ENCODE assay signal across 24 mouse cellular contexts in genomic region chr4:10849812-10850211, GRCm38 (mm10).
"Had no signal": no experiment of that assay in that cellular context is flagged by ENCODE, and none has a peak within 500 bp of the region (broad histone marks: within the 10 kb centered on the region; RNA-seq: fewer than 3 reads in every experiment).

No protein-coding gene starts in this region.

- H3K9me3 ChIP-seq: heart, embryonic 15.5 days; hindbrain, embryonic 13.5 days; hindbrain, embryonic 15.5 days; kidney, embryonic 15.5 days; limb, embryonic 13.5 days; limb, embryonic 15.5 days; liver, embryonic 12.5 days had no signal

- H3K4me3 ChIP-seq: heart, embryonic 13.5 days; heart, embryonic 15.5 days; hindbrain, embryonic 13.5 days; hindbrain, embryonic 15.5 days; kidney, embryonic 15.5 days; limb, embryonic 13.5 days; limb, embryonic 15.5 days; liver, embryonic 12.5 days had no signal

- H3K36me3 ChIP-seq: heart, embryonic 13.5 days; heart, embryonic 15.5 days; hindbrain, embryonic 13.5 days; hindbrain, embryonic 15.5 days; kidney, embryonic 15.5 days; limb, embryonic 13.5 days; limb, embryonic 15.5 days; liver, embryonic 12.5 days had no signal

- H3K4me2 ChIP-seq: heart, embryonic 11.5 days; heart, embryonic 13.5 days; heart, embryonic 15.5 days; hindbrain, embryonic 13.5 days; hindbrain, embryonic 15.5 days; kidney, embryonic 15.5 days; limb, embryonic 13.5 days; limb, embryonic 15.5 days; liver, embryonic 12.5 days had no signal

- ATAC-seq: hindbrain, postnatal 0 days; intestine, embryonic 16.5 days; liver, embryonic 12.5 days had no signal

- H3K4me1 ChIP-seq: heart, embryonic 13.5 days; heart, embryonic 15.5 days; hindbrain, embryonic 13.5 days; hindbrain, embryonic 15.5 days; liver, embryonic 12.5 days had no signal

- H3K27me3 ChIP-seq: heart, embryonic 13.5 days; heart, embryonic 15.5 days; hindbrain, embryonic 13.5 days; hindbrain, embryonic 15.5 days; kidney, embryonic 15.5 days; limb, embryonic 15.5 days; liver, embryonic 12.5 days had no signal

- H3K9ac ChIP-seq: heart, embryonic 13.5 days; heart, embryonic 15.5 days; hindbrain, embryonic 13.5 days; hindbrain, embryonic 15.5 days; kidney, embryonic 15.5 days; limb, embryonic 13.5 days; limb, embryonic 15.5 days; liver, embryonic 12.5 days; liver, embryonic 14.5 days had no signal

- H3K27ac ChIP-seq: heart, embryonic 13.5 days; heart, embryonic 15.5 days; hindbrain, embryonic 13.5 days; hindbrain, embryonic 15.5 days; hindbrain, postnatal 0 days; kidney, embryonic 15.5 days; limb, embryonic 13.5 days; limb, embryonic 15.5 days; liver, embryonic 12.5 days; liver, embryonic 14.5 days had no signal

- DNase-seq: gastrocnemius, postnatal 14 days; gastrocnemius, postnatal 36 days; heart, adult 18-20 months; heart, postnatal 14 days; heart, postnatal 36 days; kidney, adult 18-20 months; kidney, adult 8-10 months; kidney, postnatal 10 days; kidney, postnatal 25 days; layer of hippocampus, adult 9-11 months; layer of hippocampus, postnatal 36 days; left cerebral cortex, postnatal 4 days had no signal
